Mouse (Mus musculus): ENCODE measurements around the gene Irf2. TPM values are rescaled to one million over a fixed set of nuclear protein-coding genes. Genes with fewer than 3 reads are reported as not detected.
A peak's percentile ranks its signal among the peaks of the same experiment; 100 is the strongest.

Irf2 gene
- polyA plus RNA-seq, 1 experiment from 2014 or later: 23.1 TPM

DNA sequence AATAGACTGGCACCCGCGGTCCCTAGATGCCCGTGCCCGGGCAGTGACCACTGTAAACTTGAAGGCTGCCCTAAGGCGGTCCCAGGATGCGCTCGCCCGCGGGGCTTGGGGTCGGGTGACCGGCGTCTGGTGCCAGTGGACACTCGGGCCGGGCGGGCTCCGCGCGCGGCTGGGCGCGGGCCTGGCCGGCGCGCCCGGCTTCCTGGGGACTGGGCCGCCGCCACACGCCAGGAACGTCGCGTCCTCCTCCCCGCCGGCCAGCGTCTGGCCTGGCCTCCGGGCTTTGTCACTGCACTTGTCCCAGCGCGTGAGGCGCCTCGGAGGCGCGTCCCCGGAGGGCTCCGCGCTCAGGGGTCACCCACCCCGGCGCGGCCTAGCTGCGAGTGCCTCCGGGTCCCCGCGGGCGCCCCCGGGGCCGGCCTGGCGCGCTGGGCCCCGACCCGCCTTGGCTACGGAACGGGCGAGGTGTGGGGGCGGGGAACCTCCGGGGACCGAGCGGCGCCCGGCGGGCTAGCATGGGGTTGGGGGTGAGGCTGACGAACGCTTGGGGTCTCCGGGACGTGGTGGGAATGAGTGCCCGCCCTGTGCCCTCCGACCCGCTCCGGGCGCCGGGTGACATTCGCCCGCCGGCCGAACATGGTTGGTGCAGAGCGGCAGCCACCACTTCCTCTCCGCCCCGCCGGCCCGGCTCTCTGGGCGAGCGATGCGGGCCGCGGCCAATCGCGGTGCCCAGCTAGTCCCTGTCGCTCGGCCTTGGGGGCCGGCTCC, 1.2 kb downstream of the Irf2 start:
- ATAC-seq (peak; percentile 78), DNase-seq (peak; percentile 83)
- H3K4me1 ChIP-seq (ENCODE audit: insufficient read depth): peaks cover 40% of the 10 kb centered on the region
- H3K27ac ChIP-seq (ENCODE audit: low read depth): peak overlapping the region; percentile 99
- no peaks in the 10 kb centered on the region for H3K27me3 ChIP-seq (ENCODE audit: insufficient read depth, low read length)
- WGBS (ENCODE audit: insufficient replicate concordance): 1% methylated on average over 68 of the region's 97 CpGs
- peak overlapping the region; percentile 93 for H3K4me3 ChIP-seq (ENCODE audit: low read depth, low read length)
- peak overlapping the region; percentile 87 for H3K4me2 ChIP-seq (ENCODE audit: low read depth, low read length)
- peak overlapping the region; percentile 99 for H3K9ac ChIP-seq (replicated peaks)
- TF ChIP-seq EP300 (IDR thresholded peaks at IDR 0.05; ENCODE audit: low read depth): no peak
- TF ChIP-seq CTCF (IDR thresholded peaks at IDR 0.05; ENCODE audit: low read depth): no peak
- H3K36me3 ChIP-seq (replicated peaks; ENCODE audit: insufficient read depth, low read length): peaks cover 5% of the 10 kb centered on the region; the same call in 1 of the 2 replicates
- 0 out of 2 replicates have a peak, but pooled peaks cover 4% of the 10 kb centered on the region for H3K9me3 ChIP-seq (ENCODE audit: low read length)

DNA sequence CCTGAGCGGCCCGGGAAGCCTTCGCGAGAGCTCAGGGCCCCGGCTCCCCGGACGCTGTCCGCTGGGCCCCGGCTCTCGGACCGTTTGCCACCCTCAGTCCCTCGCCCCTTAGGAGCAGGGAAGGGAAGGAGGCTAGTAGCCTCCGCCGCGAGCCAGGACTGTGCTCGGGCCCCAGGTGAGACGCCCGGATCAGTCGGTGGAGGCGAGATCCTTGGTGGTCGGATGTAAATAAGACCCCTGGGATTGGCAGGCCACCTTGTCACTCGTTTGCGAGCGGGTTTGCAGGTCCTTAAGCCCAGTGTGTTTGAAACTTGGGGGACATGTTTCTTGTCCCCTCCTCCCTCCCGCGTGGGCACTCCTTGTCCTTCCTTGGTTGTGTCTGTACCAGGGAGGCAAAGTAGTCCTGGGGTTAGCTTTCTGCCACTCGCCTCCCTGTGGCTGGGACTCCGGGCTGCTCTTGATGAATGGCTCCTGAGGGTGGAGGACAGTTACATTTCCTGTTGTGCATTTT, 1.8 kb downstream of the Irf2 start:
- H3K27me3 ChIP-seq (ENCODE audit: insufficient read depth, low read length): no peaks in the 10 kb centered on the region
- peaks cover 5% of the 10 kb centered on the region; the same call in 1 of the 2 replicates for H3K36me3 ChIP-seq (replicated peaks; ENCODE audit: insufficient read depth, low read length)
- peak overlapping the region; percentile 99 for H3K27ac ChIP-seq (ENCODE audit: low read depth)
- no peak for TF ChIP-seq EP300 (IDR thresholded peaks at IDR 0.05; ENCODE audit: low read depth)
- 0 out of 2 replicates have a peak, but pooled peaks have one; percentile 1 for TF ChIP-seq CTCF (IDR thresholded peaks at IDR 0.05; ENCODE audit: low read depth)
- H3K9ac ChIP-seq (replicated peaks): peak overlapping the region; percentile 99
- peak overlapping the region; percentile 93 for H3K4me3 ChIP-seq (ENCODE audit: low read depth, low read length)
- ATAC-seq (peak; percentile 6; the same call in 1 of the 2 replicates), DNase-seq (peak; percentile 62)
- WGBS (ENCODE audit: insufficient replicate concordance): under 1% methylated on average over 22 of the region's 28 CpGs
- 0 out of 2 replicates have a peak, but pooled peaks cover 3% of the 10 kb centered on the region for H3K9me3 ChIP-seq (ENCODE audit: low read length)
- peak overlapping the region; percentile 87 for H3K4me2 ChIP-seq (ENCODE audit: low read depth, low read length)
- peaks cover 45% of the 10 kb centered on the region for H3K4me1 ChIP-seq (ENCODE audit: insufficient read depth)

DNA sequence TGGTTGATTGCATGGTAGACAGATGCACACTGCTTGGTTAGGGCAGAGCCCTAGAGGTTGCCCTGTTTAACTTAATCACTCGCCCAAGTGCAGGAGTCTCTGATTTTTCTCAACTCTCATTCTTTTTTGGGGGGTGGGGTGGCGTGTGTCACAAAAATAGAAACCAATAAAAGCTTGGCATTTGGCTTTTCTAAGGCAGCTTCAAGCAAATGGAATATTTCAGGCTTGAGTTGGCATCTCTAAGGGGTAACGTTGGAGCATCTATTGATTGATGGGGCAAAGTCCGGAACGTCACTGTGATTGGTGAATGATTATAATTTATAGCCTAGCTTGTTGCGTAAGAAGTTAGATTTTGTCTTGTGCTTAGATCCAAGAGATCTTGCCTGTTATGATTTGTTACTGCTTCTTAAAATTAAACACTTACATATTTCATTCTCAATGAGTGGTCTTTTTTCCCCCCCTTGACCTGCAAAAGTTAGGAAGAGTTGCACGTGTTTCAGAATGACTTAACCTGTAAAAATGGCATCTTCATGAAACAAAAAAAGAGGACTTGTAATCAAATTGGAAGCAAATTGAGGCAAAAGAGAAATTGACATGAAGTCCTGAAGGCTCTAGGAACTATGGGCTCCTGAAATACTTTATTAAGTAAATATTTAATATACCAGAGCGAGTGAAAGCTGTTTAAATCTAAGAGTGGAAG, 2.6 kb downstream of the Irf2 start:
- Histone ChIP-seq H3K27ac (ENCODE audit: low read depth) (peak overlapping the region; percentile 99), H3K27me3 (ENCODE audit: insufficient read depth, low read length) (no peaks in the 10 kb centered on the region), H3K36me3 (replicated peaks; ENCODE audit: insufficient read depth, low read length) (0 out of 2 replicates have a peak, but pooled peaks cover under 1% of the 10 kb centered on the region), H3K4me3 (ENCODE audit: low read depth, low read length) (peak overlapping the region; percentile 93), H3K4me2 (ENCODE audit: low read depth, low read length) (peak overlapping the region; percentile 87), H3K9me3 (ENCODE audit: low read length) (no peaks in the 10 kb centered on the region), H3K9ac (replicated peaks) (peak overlapping the region; percentile 99), H3K4me1 (ENCODE audit: insufficient read depth) (peaks cover 46% of the 10 kb centered on the region)
- WGBS (ENCODE audit: insufficient replicate concordance): 31% methylated on average over 8 of the region's 8 CpGs
- no peak for ATAC-seq
- DNase-seq: no peak
- 0 out of 2 replicates have a peak, but pooled peaks have one; percentile 9 for TF ChIP-seq EP300 (IDR thresholded peaks at IDR 0.05; ENCODE audit: low read depth)
- TF ChIP-seq CTCF (IDR thresholded peaks at IDR 0.05; ENCODE audit: low read depth): no peak

DNA sequence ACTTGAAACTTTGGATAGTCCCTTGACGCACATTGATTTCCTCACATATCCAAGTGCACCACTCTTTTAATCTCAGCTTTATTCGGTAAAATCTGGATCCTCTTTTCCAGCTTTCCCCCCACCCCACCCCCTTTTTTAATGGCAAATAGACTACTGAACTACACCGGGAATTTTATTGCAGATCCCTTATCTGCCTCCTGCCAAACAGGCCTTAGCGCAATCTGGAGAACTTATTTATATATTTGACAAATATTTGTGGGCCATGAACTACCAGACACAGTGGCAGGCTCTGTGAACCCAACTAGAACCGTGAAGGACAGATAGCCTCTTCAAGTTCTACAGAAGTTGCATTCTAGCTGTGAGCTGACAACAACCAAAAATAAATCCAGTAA, 3.2 kb downstream of the Irf2 start:
- Histone ChIP-seq H3K4me1 (ENCODE audit: insufficient read depth) (peaks cover 41% of the 10 kb centered on the region), H3K4me3 (ENCODE audit: low read depth, low read length) (0 out of 2 replicates have a peak overlapping the region, but pooled peaks have one; percentile 93), H3K4me2 (ENCODE audit: low read depth, low read length) (peak overlapping the region; percentile 87), H3K27me3 (ENCODE audit: insufficient read depth, low read length) (no peaks in the 10 kb centered on the region), H3K9ac (replicated peaks) (peak overlapping the region; percentile 37; the same call in 1 of the 2 replicates), H3K27ac (ENCODE audit: low read depth) (peak overlapping the region; percentile 52), H3K36me3 (replicated peaks; ENCODE audit: insufficient read depth, low read length) (no peaks in the 10 kb centered on the region), H3K9me3 (ENCODE audit: low read length) (no peaks in the 10 kb centered on the region)
- no peak for ATAC-seq
- DNase-seq: no peak
- WGBS (ENCODE audit: insufficient replicate concordance): 35% methylated on average over 5 of the region's 5 CpGs
- TF ChIP-seq EP300 (IDR thresholded peaks at IDR 0.05; ENCODE audit: low read depth): no peak
- no peak for TF ChIP-seq CTCF (IDR thresholded peaks at IDR 0.05; ENCODE audit: low read depth)

DNA sequence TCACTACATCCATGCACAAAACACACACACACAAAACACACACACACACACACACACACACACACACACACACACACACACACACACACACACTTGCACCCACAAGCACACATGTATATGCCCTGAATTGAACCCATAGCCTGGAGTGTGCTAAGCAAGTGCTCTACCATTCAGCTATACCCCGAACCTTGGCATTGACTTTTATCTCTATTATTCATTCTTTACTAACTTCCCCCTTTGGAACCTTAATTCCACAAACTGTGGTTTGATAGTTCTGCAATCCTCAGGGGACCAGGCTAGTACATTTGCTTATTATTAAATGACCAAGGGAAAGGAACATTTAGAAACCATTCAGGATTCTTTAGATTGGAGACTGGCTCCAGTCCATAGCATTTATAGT, 5.9 kb downstream of the Irf2 start:
- H3K4me3 ChIP-seq (ENCODE audit: low read depth, low read length): no peak overlapping the region
- H3K36me3 ChIP-seq (replicated peaks; ENCODE audit: insufficient read depth, low read length): no peaks in the 10 kb centered on the region
- DNase-seq: no peak
- H3K9me3 ChIP-seq (ENCODE audit: low read length): no peaks in the 10 kb centered on the region
- ATAC-seq: no peak
- H3K27ac ChIP-seq (ENCODE audit: low read depth): no peak overlapping the region
- peaks cover 33% of the 10 kb centered on the region for H3K4me1 ChIP-seq (ENCODE audit: insufficient read depth)
- WGBS (ENCODE audit: insufficient replicate concordance): 59% methylated on average over 1 of the region's 1 CpGs
- no peaks in the 10 kb centered on the region for H3K27me3 ChIP-seq (ENCODE audit: insufficient read depth, low read length)
- no peak overlapping the region for H3K4me2 ChIP-seq (ENCODE audit: low read depth, low read length)
- TF ChIP-seq EP300 (IDR thresholded peaks at IDR 0.05; ENCODE audit: low read depth) (no peak), CTCF (IDR thresholded peaks at IDR 0.05; ENCODE audit: low read depth) (no peak)
- no peak overlapping the region for H3K9ac ChIP-seq (replicated peaks)

All from liver, postnatal 0 days (tissue).